Mouse (Mus musculus) kidney, postnatal 25 days (tissue): ENCODE measurements at regions not wholly inside any gene's neighbourhood (a gene's known extent, or its start where the extent isn't known, plus 50 kb on each side); places are given as distances from the start of the nearest gene placed in this dataset.

ENCODE experiments used
- DNase-seq, 2 experiments: peaks; one replicate each; pipeline ENCODE4 v3.0.0; 2021; ENCODE audit warnings: mixed read lengths in 2 of 2

DNA sequence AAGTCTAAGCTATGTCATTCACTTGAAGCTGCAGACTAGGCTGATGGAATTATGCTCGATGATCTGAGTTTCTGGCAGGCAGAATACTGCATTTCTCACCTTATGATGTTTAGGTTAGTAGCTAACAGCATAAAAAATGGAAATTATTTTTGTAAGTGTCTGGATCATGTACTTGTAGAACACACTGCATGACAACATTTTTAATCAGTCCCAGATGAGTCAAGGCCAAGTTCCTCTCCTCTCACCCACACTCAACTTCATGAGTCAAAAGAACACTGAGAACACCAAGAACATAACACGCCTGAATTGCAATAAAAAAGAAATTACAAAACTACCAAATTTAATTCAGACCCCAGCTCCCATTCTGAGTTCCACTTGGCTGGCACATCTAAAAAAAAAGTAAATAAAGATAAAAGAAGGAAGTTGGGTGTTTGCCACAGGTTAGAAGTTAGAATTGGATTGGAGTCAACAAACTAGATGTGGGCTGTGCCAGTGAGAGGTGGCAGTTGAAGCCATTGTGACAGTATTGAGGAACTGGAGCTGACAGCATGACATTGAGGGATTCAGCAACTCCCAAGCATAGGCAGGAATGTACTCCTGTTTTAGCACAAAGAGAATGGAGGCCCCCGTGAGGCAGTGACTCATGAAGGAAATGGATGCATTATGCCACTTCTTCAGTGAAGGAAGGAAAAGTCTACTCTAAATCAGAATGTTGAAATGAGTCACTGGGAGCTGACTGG, 222.8 kb upstream of the 4931408C20Rik start:
- DNase-seq = no peak

DNA sequence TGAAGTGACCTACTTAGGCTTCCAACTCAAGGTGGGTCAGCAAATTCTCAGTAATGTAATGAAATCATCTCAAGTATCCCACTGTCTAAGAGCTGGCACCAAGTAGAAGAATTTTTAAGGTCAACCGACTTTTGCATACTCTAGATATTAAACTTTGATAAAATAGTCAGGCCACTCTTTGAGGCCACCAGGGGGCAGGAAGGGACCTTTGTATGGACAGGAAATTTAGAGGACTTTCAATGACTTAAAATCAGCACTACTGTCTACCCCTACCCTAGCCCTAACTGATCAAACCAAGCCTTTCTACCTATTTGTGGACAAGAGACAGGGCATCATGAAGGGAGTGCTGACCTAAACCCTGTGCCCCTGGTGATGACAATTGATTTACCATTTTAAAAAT, 215.0 kb upstream of the 4931408C20Rik start:
- peak in 1 of 2 experiments; percentile 2 for DNase-seq

DNA sequence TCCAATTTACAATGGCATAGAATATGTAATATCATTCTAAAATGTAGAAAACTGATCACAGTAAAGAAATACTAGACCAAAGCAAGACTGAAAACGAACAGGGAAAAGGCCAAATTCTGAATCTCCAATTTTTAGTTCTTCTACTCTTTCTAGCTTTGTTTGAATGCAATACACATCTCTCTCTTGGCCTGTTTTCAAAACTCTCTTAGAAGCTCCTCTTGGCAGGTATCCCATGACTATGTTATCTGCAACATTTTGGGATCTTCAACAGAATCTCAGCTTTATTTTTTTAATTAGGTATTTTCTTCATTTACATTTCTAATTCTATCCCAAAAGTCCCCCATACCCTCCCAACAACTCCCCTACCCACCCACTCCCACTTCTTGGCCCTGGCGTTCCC, 170.2 kb upstream of the 4931408C20Rik start:
- no peak for DNase-seq

DNA sequence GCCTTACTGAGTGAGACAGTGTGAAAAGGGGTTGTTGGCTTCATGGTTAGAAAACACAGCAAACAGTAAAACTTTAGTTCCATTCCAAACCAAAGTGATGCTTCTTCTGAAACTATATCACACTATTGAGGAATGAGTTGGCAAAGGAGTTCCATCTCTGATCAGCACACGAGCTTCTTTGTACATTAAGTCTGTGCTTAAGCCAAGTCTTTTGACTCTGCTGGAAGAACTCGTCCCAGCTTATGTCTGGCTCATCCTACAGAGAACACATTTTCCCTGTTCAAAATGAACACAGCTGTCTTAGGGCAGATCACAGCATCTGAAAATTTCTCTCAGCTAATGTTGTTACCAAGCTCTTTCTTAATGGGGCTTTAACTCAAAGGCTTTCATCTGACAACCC, 166.5 kb upstream of the 4931408C20Rik start:
- DNase-seq = no peak

GRCm38 (mm10) chr1:26809259-26809658, 122.0 kb upstream of the 4931408C20Rik start:
- no peak for DNase-seq

GRCm38 (mm10) chr1:26765076-26765475, 77.8 kb upstream of the 4931408C20Rik start:
- no peak for DNase-seq
